Mouse (Mus musculus): ENCODE results near the gene Nr1h3.

- TF ChIP-seq MAX (IDR thresholded peaks at IDR 0.05; ENCODE audit: low read length) (no peak), EP300 (IDR thresholded peaks at IDR 0.05; ENCODE audit: low read length) (no peak), ELF1 (IDR thresholded peaks at IDR 0.05; ENCODE audit: low read depth, low read length) (no peak), TBP (conservative IDR thresholded peaks at IDR 0.05; ENCODE audit: low read depth, low read length) (no peak), SMC3 (IDR thresholded peaks at IDR 0.05; ENCODE audit: low read depth, low read length) (no peak), POLR2A (IDR thresholded peaks at IDR 0.05; ENCODE audit: low read depth, low read length) (no peak), ZMIZ1 (IDR thresholded peaks at IDR 0.05; ENCODE audit: low read depth, low read length) (no peak), POLR2AphosphoS2 (IDR thresholded peaks at IDR 0.05; ENCODE audit: low read depth, low read length) (no peak), CHD2 (IDR thresholded peaks at IDR 0.05; ENCODE audit: low read length) (no peak), CTCF (conservative IDR thresholded peaks at IDR 0.05 in 1 of 2, IDR thresholded peaks at IDR 0.05 in 1 of 2; ENCODE audit: low read depth in 2 of 2, low read length in 2 of 2) (no peak), MEF2A (IDR thresholded peaks at IDR 0.05; ENCODE audit: borderline replicate concordance, low read depth, low read length) (no peak), JUN (IDR thresholded peaks at IDR 0.05; ENCODE audit: insufficient read depth, low read depth, low read length) (no peak)
These were observed 17.9 kb upstream of the Nr1h3 start for GRCm38 (mm10) chr2:91220501-91220900.
